Mouse (Mus musculus) lung, embryonic 14.5 days (tissue): ENCODE results near the gene Slc5a11. TPM values are rescaled to one million over a fixed set of nuclear protein-coding genes. Genes with fewer than 3 reads are reported as not detected.

Source experiments
- ATAC-seq: fragments of 200-750 bp; cut with Nextera tagmentation; 2 replicates; pipeline ENCODE4 v1.8.0; 2017; ENCODE audit warnings: mild to moderate bottlenecking, moderate TSS enrichment, moderate library complexity; ENCODE audit not compliant: insufficient read depth
- DNase-seq: peaks from one replicate; pipeline ENCODE4 v3.0.0-alpha.2; 2015
- H3K27ac ChIP-seq: fragments of 300-500 bp; sonication (generic); 2 replicates; pipeline ENCODE4 v1.5.1; 2014; ENCODE audit warnings: low read depth, mild to moderate bottlenecking, moderate library complexity
- H3K27me3 ChIP-seq: fragments of 300-500 bp; sonication (generic); 2 replicates; pipeline ENCODE4 v1.6.1; 2014; ENCODE audit warnings: low read length, control low read depth; ENCODE audit not compliant: insufficient read depth
- H3K36me3 ChIP-seq: fragments of 300-500 bp; sonication (generic); 2 replicates; pipeline ENCODE4 v1.6.1; 2014; ENCODE audit warnings: control low read depth; ENCODE audit not compliant: insufficient read depth
- H3K4me1 ChIP-seq: fragments of 300-500 bp; sonication (generic); 2 replicates; pipeline ENCODE4 v1.6.1; 2014; ENCODE audit warnings: antibody characterized with exemption, control low read depth; ENCODE audit not compliant: insufficient read depth
- H3K4me2 ChIP-seq: fragments of 300-500 bp; sonication (generic); 2 replicates; pipeline ENCODE4 v1.6.1; 2014; ENCODE audit warnings: mild to moderate bottlenecking
- H3K4me3 ChIP-seq: fragments of 300-500 bp; sonication (generic); 2 replicates; pipeline ENCODE4 v1.5.1; 2014; ENCODE audit warnings: low read depth, low read length
- H3K9ac ChIP-seq: fragments of 300-500 bp; sonication (generic); 2 replicates; pipeline ENCODE4 v1.6.1; 2014
- H3K9me3 ChIP-seq: fragments of 300-500 bp; sonication (generic); 2 replicates; pipeline ENCODE4 v1.6.1; 2016; ENCODE audit warnings: low read depth, low read length, control low read depth
- CTCF ChIP-seq: IDR thresholded peaks from 2 replicates; pipeline ENCODE4 v1.5.1; 2016; ENCODE audit warnings: antibody characterized with exemption, low read depth
- WGBS: fragments of 180-500 bp; shearing (Covaris S2); extraction: QIAGEN DNeasy Blood & Tissue Kit; methylation state at CpG from one replicate; pipeline ENCODE4 v1.1.7; 2014; 5-methylcytosine and 5-hydroxymethylcytosine counted together
- polyA plus RNA-seq: library from polyadenylated mRNA; unstranded; fragments of >200 nt; fragmentation: Nextera tagmentation; extraction: Ambion mirVana; gene quantifications from 2 replicates; pipeline ENCODE4 v1.2.1, GENCODE M21; 2014

Slc5a11 gene
- polyA plus RNA-seq, 1 experiment from 2014 or later = 1.6 TPM

DNA sequence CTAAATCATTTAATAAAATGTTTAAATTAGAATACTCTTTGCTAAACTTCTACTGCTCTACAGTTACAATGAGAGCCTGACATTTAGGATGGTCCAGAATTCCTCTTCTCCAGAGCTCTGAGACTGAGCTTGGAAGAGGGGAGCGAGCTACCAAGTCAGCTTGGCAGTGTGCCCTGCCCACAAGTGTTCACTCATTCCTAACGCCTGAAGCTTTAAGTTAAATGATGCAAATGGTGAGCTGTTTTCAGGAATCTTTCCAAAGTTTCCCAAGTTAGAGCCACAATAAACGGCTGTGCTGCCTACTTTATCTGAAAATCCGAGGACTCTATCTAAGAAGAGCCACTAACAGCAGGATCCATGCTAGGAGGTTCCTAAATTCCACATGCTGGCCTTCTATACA, 69.2 kb downstream of the Slc5a11 start:
- Histone ChIP-seq H3K27me3 (no peaks in the 10 kb centered on the region), H3K9ac (no peak overlapping the region), H3K4me2 (no peak overlapping the region), H3K4me3 (no peak overlapping the region), H3K9me3 (no peaks in the 10 kb centered on the region), H3K27ac (no peak overlapping the region), H3K4me1 (no peaks in the 10 kb centered on the region), H3K36me3 (peaks cover 51% of the 10 kb centered on the region)
- WGBS = 52% methylated on average over 4 of the region's 4 CpGs
- no peak for TF ChIP-seq CTCF
- DNase-seq (peak; percentile 55), ATAC-seq (no peak)

DNA sequence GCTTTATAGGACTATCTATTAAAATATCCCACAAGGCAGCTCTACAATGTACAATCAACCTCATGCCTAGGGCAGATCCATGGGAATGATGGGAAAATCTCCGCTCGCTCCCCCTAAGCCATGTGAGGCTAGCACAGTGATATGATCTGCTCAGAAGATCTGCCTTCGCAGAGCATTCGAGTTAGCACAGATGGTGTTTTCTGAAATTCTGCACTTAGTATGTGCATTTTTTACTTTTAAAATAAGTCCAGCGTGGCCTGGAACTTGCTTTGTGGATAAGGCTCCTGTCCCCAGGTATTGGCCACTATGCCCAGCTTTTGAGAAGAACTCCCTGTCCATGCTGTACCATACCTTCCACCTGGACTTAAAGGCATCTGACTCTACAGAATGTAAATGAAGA, 71.3 kb downstream of the Slc5a11 start:
- no peaks in the 10 kb centered on the region for H3K27me3 ChIP-seq
- peaks cover 51% of the 10 kb centered on the region for H3K36me3 ChIP-seq
- H3K9me3 ChIP-seq = no peaks in the 10 kb centered on the region
- no peak for TF ChIP-seq CTCF
- H3K9ac ChIP-seq = no peak overlapping the region
- DNase-seq = no peak
- ATAC-seq = no peak
- no peak overlapping the region for H3K27ac ChIP-seq
- H3K4me2 ChIP-seq = no peak overlapping the region
- H3K4me3 ChIP-seq = no peak overlapping the region
- 94% methylated on average over 5 of the region's 5 CpGs for WGBS
- no peaks in the 10 kb centered on the region for H3K4me1 ChIP-seq

DNA sequence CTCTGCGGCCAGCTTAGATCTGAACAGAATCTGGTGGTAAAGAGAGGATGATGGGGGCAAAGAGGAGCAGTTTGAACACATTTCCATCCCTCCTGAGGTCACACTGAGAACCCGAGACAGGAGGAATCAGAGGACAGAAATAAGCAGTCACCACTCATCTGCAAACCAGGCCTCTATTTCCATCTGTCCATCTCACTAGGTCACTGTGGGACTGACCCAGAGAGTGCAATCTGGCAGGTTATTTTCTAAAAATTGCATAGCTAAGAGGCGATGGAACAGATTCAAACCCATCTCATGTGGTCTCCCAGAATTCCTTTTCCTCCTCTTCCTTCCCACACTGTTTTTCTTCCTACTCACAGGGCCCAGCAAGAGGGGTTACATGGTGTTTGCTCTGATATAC, 73.3 kb downstream of the Slc5a11 start:
- H3K9me3 ChIP-seq = no peaks in the 10 kb centered on the region
- peaks cover 65% of the 10 kb centered on the region for H3K36me3 ChIP-seq
- ATAC-seq = no peak
- H3K27ac ChIP-seq = no peak overlapping the region
- H3K4me2 ChIP-seq = no peak overlapping the region
- no peaks in the 10 kb centered on the region for H3K4me1 ChIP-seq
- H3K27me3 ChIP-seq = no peaks in the 10 kb centered on the region
- no peak for DNase-seq
- no peak overlapping the region for H3K9ac ChIP-seq
- H3K4me3 ChIP-seq = no peak overlapping the region
- TF ChIP-seq CTCF = no peak
- WGBS = 83% methylated on average over 3 of the region's 3 CpGs

DNA sequence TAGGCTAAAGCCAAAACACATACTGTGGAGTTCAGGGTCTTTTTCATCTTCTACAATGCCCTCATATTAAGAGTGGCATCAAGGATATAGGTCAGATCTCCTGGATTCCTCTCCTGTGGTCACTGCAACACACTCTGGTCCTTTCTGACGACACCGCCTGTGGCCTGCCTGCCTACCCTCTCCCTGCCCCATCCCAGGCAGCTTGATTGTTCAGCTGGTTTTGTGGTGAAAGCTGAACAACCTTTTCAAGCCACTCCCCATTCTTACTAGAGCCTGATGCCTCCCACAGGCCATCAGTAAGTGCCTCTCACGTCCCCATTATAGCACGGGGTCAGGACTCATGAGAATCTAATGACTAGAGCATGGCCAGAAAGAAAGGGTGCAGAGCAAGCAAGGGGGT, 74.6 kb downstream of the Slc5a11 start:
- DNase-seq = no peak
- WGBS = 80% methylated on average over 4 of the region's 4 CpGs
- no peak overlapping the region for H3K27ac ChIP-seq
- no peak overlapping the region for H3K9ac ChIP-seq
- no peak overlapping the region for H3K4me3 ChIP-seq
- H3K36me3 ChIP-seq = peaks cover 69% of the 10 kb centered on the region
- no peak overlapping the region for H3K4me2 ChIP-seq
- H3K27me3 ChIP-seq = no peaks in the 10 kb centered on the region
- TF ChIP-seq CTCF = no peak
- H3K4me1 ChIP-seq = no peaks in the 10 kb centered on the region
- H3K9me3 ChIP-seq = no peaks in the 10 kb centered on the region
- ATAC-seq = no peak

DNA sequence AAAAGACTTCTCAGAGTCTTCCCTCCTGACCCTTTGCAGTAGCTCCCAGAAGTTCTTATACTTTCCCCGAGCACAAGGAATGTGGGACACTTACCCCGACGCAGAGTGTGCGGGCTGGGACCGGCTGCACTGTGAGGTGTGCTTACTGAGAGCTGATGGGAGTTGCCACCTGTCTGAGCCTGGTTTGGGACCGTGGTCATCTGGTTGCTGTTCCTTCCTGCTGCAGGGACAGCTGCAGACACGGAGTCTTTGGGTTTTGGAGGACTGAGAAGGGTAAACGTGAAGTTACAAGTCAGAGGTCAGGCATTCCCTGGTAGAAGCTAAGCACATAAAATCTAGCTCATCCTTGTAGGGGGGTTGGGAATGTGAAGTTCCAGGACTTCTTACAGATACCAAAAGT, 77.4 kb downstream of the Slc5a11 start:
- ATAC-seq (no peak), DNase-seq (no peak)
- H3K4me1 ChIP-seq = no peaks in the 10 kb centered on the region
- no peak overlapping the region for H3K4me3 ChIP-seq
- peaks cover 71% of the 10 kb centered on the region for H3K36me3 ChIP-seq
- no peak overlapping the region for H3K27ac ChIP-seq
- H3K4me2 ChIP-seq = no peak overlapping the region
- TF ChIP-seq CTCF = no peak
- H3K9ac ChIP-seq = no peak overlapping the region
- WGBS = 81% methylated on average over 8 of the region's 8 CpGs
- H3K9me3 ChIP-seq = no peaks in the 10 kb centered on the region
- H3K27me3 ChIP-seq = no peaks in the 10 kb centered on the region

DNA sequence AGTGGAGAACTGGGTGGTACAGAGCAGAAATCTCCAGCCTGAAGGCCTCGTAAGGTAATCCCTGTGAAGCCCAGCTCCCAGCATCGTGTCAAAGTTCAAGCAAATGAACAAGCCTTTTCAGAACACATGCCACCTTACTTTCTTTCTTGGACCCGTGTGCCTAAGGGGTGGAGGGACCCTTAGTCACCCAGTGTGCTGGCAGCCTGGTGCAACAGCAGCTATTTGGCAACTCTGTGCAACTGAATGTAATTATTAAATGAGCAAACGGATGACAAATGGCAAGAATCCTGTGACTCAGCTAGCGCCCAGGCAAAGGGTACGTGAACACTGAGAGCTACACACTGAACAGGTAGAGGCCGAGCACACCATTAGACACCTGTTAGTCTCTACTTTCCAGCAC, 79.3 kb downstream of the Slc5a11 start:
- DNase-seq = no peak
- Histone ChIP-seq H3K4me2 (no peak overlapping the region), H3K4me1 (no peaks in the 10 kb centered on the region), H3K27me3 (no peaks in the 10 kb centered on the region), H3K9ac (no peak overlapping the region), H3K4me3 (no peak overlapping the region), H3K27ac (no peak overlapping the region), H3K9me3 (no peaks in the 10 kb centered on the region), H3K36me3 (peaks cover 81% of the 10 kb centered on the region)
- no peak for ATAC-seq
- TF ChIP-seq CTCF = no peak
- 87% methylated on average over 7 of the region's 7 CpGs for WGBS

DNA sequence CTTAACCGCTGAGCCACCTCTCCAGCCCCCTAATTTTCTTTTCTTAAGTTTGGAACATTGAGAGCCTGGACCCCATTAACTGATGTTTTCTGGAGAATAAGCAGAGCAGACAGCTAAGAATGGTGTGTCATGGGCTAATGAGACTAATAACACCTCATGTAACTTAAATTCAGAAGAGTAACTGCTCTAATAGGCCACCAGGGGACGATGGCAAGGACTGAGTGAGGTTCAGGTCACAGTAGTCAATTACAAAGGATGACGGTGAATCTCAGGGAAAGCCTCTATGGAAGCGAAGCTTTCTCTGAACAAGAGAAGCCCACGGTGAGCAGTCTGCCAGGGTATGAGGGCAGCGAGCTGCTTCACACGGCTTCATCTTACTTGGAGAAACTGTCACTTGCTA, 80.8 kb downstream of the Slc5a11 start:
- no peak for ATAC-seq
- H3K9me3 ChIP-seq = no peaks in the 10 kb centered on the region
- no peak overlapping the region for H3K4me3 ChIP-seq
- no peaks in the 10 kb centered on the region for H3K4me1 ChIP-seq
- H3K4me2 ChIP-seq = no peak overlapping the region
- no peaks in the 10 kb centered on the region for H3K27me3 ChIP-seq
- H3K9ac ChIP-seq = no peak overlapping the region
- H3K27ac ChIP-seq = no peak overlapping the region
- WGBS = 82% methylated on average over 7 of the region's 7 CpGs
- DNase-seq = no peak
- TF ChIP-seq CTCF = peak; percentile 36
- H3K36me3 ChIP-seq = peaks cover 82% of the 10 kb centered on the region

DNA sequence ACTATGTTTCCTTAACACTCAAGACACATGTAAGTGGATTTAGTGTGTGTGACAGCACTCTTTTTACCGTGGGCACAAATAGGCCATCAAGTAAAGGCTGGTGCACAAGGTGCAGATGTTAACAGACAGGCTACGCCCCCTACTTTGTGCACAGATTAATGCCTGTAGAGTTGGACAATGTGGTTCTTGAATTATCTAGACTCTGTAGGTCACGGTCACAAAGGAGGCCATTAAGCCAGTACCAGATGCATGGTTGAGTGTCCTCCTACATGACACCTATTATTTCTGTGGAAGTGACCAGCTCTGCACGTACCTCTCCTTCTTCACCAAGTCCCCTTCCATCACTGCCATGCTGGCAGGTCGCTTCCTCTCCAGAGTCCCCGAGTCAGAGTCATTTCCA, 81.5 kb downstream of the Slc5a11 start:
- H3K9ac ChIP-seq = no peak overlapping the region
- peaks cover 78% of the 10 kb centered on the region for H3K36me3 ChIP-seq
- no peak overlapping the region for H3K27ac ChIP-seq
- no peaks in the 10 kb centered on the region for H3K4me1 ChIP-seq
- WGBS = 85% methylated on average over 6 of the region's 6 CpGs
- no peak for DNase-seq
- no peak overlapping the region for H3K4me3 ChIP-seq
- ATAC-seq = no peak
- no peaks in the 10 kb centered on the region for H3K9me3 ChIP-seq
- H3K4me2 ChIP-seq = no peak overlapping the region
- no peaks in the 10 kb centered on the region for H3K27me3 ChIP-seq
- TF ChIP-seq CTCF = no peak
